Mouse (Mus musculus) embryonic facial prominence, embryonic 10.5 days (tissue): ENCODE data around the gene Dnaja3. TPM values are rescaled to one million over a fixed set of nuclear protein-coding genes. Genes with fewer than 3 reads are reported as not detected.
A peak's percentile ranks its signal among the peaks of the same experiment; 100 is the strongest.

Source experiments
- DNase-seq: peaks from one replicate; pipeline ENCODE4 v3.0.0-alpha.2; 2017; ENCODE audit warnings: low spot score
- H3K27ac ChIP-seq: fragments of 300-500 bp; sonication (generic); replicated peaks from 2 replicates; pipeline ENCODE4 v1.5.1; 2016; ENCODE audit warnings: mild to moderate bottlenecking
- H3K27me3 ChIP-seq: fragments of 300-500 bp; sonication (generic); replicated peaks from 2 replicates; pipeline ENCODE4 v1.6.1; 2016; ENCODE audit warnings: low read depth, mild to moderate bottlenecking; ENCODE audit not compliant: poor library complexity, severe bottlenecking
- H3K36me3 ChIP-seq: fragments of 300-500 bp; sonication (generic); replicated peaks from 2 replicates; pipeline ENCODE4 v1.6.1; 2016; ENCODE audit warnings: mild to moderate bottlenecking, moderate library complexity
- H3K4me1 ChIP-seq: fragments of 300-500 bp; sonication (generic); 2 replicates; pipeline ENCODE4 v1.6.1; 2016
- H3K4me3 ChIP-seq: fragments of 300-500 bp; sonication (generic); 2 replicates; pipeline ENCODE4 v1.5.1; 2016; ENCODE audit warnings: mild to moderate bottlenecking, moderate library complexity
- H3K9me3 ChIP-seq: fragments of 300-500 bp; sonication (generic); 2 replicates; pipeline ENCODE4 v1.6.1; 2016; ENCODE audit warnings: mild to moderate bottlenecking
- WGBS: fragments of 180-500 bp; shearing (Covaris S2); methylation state at CpG from one replicate; pipeline ENCODE4 v1.1.7; 2016; 5-methylcytosine and 5-hydroxymethylcytosine counted together
- polyA plus RNA-seq: library from polyadenylated mRNA; unstranded; fragments of >200 nt; fragmentation: Nextera tagmentation; extraction: Ambion mirVana; gene quantifications from 2 replicates; pipeline ENCODE4 v1.2.1, GENCODE M21; 2016

Dnaja3 gene
- polyA plus RNA-seq, 1 experiment from 2014 or later: 66.6 TPM

DNA sequence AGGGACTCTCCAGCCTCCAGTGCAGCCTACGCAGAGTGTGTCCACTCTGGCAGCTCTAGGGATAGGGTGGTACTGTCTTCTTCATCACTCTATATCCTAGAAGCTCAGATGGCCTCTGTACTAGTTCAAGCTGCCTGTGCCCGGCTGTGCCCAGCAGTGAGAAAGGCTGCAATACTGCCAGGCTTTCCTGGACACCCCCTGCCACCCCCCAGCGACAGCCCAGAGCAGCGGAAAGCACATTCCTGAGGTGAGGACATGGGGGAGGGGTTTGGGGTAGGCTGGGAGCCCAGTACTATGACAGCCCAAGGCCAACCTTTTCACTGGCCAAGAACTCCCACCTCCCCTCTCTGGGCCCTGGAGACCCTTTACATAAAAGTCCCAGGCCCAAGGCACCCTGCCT, 4.0 kb upstream of the Dnaja3 start:
- Histone ChIP-seq H3K4me3 (no peak overlapping the region), H3K4me1 (peaks cover 35% of the 10 kb centered on the region), H3K27me3 (no peaks in the 10 kb centered on the region), H3K27ac (peak overlapping the region; percentile 30), H3K9me3 (no peaks in the 10 kb centered on the region), H3K36me3 (peaks cover 17% of the 10 kb centered on the region)
- WGBS: 67% methylated on average over 4 of the region's 4 CpGs
- DNase-seq: no peak

GRCm38 (mm10) chr16:4638891-4639390, 848 bp upstream of the Dnaja3 start:
- no peak for DNase-seq
- Histone ChIP-seq H3K27me3 (no peaks in the 10 kb centered on the region), H3K36me3 (peaks cover 14% of the 10 kb centered on the region), H3K4me3 (0 out of 2 replicates have a peak overlapping the region, but pooled peaks have one; percentile 85), H3K4me1 (peaks cover 63% of the 10 kb centered on the region), H3K9me3 (no peaks in the 10 kb centered on the region), H3K27ac (no peak overlapping the region)
- 89% methylated on average over 3 of the region's 3 CpGs for WGBS

GRCm38 (mm10) chr16:4640267-4641005, 647 bp downstream of the Dnaja3 start:
- Histone ChIP-seq H3K27ac (peak overlapping the region; percentile 91), H3K36me3 (peaks cover 21% of the 10 kb centered on the region), H3K4me3 (peak overlapping the region; percentile 85), H3K27me3 (no peaks in the 10 kb centered on the region), H3K4me1 (peaks cover 74% of the 10 kb centered on the region), H3K9me3 (no peaks in the 10 kb centered on the region)
- DNase-seq: peak; percentile 56
- 7% methylated on average over 17 of the region's 17 CpGs for WGBS

DNA sequence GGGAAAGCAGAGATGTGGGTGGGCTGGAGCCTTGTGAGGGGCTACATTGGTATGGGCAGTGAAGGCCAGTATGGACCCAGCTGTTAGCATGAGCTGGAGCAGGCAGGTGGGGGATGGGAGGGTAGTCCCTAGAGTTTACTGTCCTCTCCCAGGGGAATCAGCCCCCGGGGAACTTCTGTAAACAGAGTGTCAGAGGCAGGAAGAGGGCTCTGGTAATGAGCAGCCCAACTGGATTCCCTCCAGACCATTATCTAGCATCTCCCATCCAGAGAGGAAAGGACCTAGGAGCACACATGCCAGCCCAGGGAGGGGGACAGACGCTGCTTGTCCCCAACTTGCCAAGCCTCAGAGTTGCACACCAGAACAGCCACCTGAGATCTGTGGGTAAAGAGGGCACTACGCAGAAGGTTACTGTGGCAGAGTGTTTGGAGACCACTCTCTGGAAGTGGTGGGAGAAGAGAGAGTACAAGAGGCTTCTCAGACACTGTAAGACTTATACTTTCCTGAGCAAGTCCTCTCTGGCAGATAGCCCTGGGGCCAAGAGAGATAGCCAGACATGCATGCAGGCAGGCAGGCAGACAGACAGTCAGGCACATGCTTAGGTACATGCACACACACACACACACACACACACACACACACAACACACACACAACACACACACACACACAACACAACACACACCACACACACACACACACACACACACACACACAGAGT, 1.5 kb downstream of the Dnaja3 start:
- peak; percentile 15 for DNase-seq
- 41% methylated on average over 3 of the region's 3 CpGs for WGBS
- Histone ChIP-seq H3K36me3 (peaks cover 29% of the 10 kb centered on the region), H3K9me3 (no peaks in the 10 kb centered on the region), H3K4me3 (peak overlapping the region; percentile 85), H3K27me3 (no peaks in the 10 kb centered on the region), H3K27ac (peak overlapping the region; percentile 91), H3K4me1 (peaks cover 74% of the 10 kb centered on the region)

- Histone ChIP-seq H3K27me3 (no peaks in the 10 kb centered on the region), H3K36me3 (peaks cover 36% of the 10 kb centered on the region), H3K4me3 (peak overlapping the region; percentile 85), H3K9me3 (no peaks in the 10 kb centered on the region), H3K4me1 (peaks cover 82% of the 10 kb centered on the region), H3K27ac (peak overlapping the region; percentile 91)
- DNase-seq: peak; percentile 71
- 34% methylated on average over 13 of the region's 13 CpGs for WGBS
Observed at GRCm38 (mm10) chr16:4642190-4642589, 2.4 kb downstream of the Dnaja3 start.

- H3K4me1 ChIP-seq: peaks cover 89% of the 10 kb centered on the region
- peaks cover 42% of the 10 kb centered on the region for H3K36me3 ChIP-seq
- H3K4me3 ChIP-seq: peak overlapping the region; percentile 85
Observed at GRCm38 (mm10) chr16:4642937-4643336, 3.1 kb downstream of the Dnaja3 start.

DNA sequence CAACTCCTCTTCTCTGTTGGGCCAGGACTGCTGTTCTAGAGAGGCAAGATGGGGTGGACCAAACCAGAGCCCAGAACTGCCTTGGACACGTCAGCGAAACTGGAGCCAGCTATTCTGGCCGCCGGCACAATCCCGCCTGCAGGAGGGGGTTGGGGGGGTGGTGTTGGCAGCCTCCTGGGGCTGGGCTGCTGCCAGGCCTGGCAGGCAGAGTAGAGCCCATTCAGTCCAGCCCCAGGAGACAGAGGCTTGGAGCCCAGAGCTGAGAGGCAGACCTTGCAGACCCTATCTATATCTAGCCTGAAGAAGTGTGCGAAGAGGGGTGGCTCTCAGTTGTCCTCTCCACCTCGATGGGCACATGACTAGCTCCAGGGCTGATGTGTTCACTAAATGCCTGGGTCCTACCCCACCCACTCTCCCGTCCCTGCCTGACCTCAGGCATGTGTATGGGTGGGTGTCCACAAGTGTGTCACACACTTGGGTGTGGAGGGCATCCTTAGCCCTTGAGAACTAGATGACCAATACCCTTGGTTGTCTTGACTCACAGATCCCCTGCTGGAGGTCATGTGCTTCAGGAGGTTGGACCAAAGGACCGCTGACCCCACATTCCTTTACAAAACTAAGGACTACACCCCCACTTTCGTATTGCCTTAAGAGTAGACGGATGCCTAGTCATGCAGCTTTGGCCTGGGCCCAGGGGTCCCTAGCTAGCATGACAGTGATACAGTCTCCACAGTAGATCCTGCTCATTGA, 4.1 kb downstream of the Dnaja3 start:
- WGBS: 73% methylated on average over 11 of the region's 11 CpGs
- peak; percentile 21 for DNase-seq
- Histone ChIP-seq H3K4me1 (peaks cover 98% of the 10 kb centered on the region), H3K4me3 (no peak overlapping the region), H3K36me3 (peaks cover 51% of the 10 kb centered on the region), H3K27ac (0 out of 2 replicates have a peak overlapping the region, but pooled peaks have one; percentile 37), H3K9me3 (no peaks in the 10 kb centered on the region), H3K27me3 (no peaks in the 10 kb centered on the region)

More at GRCm38 (mm10) chr16:4642937-4643336, 3.1 kb downstream of the Dnaja3 start:
- Histone ChIP-seq H3K9me3 (no peaks in the 10 kb centered on the region), H3K27me3 (no peaks in the 10 kb centered on the region), H3K27ac (peak overlapping the region; percentile 91)
- DNase-seq: no peak
- 79% methylated on average over 6 of the region's 6 CpGs for WGBS

DNA sequence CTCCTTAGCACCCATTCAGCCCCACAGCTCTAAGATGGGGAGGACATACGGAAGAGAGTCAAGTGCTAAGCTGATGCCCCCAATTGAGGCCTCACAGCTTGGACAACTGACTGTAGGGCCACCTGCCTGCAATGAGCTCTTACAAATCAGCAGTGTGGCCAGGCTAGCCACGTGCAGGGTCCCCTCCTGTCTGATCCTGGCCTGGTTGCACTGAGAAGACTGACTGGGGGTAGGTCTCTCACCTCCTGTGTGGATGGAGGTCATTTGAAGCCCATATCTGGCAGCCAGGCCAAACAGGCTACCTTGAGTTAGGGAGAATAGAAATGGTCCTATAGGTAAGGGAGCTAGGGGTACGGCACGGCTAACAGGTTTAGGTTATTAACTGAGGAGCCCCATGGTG, 6.1 kb downstream of the Dnaja3 start:
- no peaks in the 10 kb centered on the region for H3K9me3 ChIP-seq
- 81% methylated on average over 4 of the region's 4 CpGs for WGBS
- peak overlapping the region; percentile 68 for H3K27ac ChIP-seq
- H3K36me3 ChIP-seq: peaks cover 71% of the 10 kb centered on the region
- peaks cover 100% of the 10 kb centered on the region for H3K4me1 ChIP-seq
- DNase-seq: no peak
- H3K4me3 ChIP-seq: no peak overlapping the region
- no peaks in the 10 kb centered on the region for H3K27me3 ChIP-seq

DNA sequence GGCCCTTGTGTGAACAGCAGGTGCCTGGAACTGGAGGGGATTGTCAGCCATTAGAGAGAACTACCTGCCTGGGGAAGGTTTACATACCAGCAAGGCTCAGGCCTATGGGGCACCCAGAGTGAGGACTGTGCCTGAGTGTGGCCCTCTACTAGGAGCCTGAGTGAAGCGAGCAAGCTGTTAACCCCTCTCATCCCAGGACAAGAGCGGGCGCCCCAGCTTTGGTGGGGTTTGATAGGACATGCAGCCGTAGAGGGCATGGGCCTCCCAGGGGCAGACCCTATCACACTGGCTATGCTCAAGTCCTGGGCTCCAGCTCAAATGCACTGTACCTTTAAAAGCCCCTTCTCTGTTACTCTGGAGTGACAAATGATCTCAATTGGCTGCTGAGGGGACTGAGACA, 7.0 kb downstream of the Dnaja3 start:
- Histone ChIP-seq H3K27me3 (no peaks in the 10 kb centered on the region), H3K4me1 (peaks cover 100% of the 10 kb centered on the region), H3K9me3 (no peaks in the 10 kb centered on the region), H3K4me3 (peak overlapping the region; percentile 6; the same call in 1 of the 2 replicates), H3K36me3 (peaks cover 80% of the 10 kb centered on the region), H3K27ac (peak overlapping the region; percentile 68)
- DNase-seq: peak; percentile 20
- 66% methylated on average over 4 of the region's 4 CpGs for WGBS

DNA sequence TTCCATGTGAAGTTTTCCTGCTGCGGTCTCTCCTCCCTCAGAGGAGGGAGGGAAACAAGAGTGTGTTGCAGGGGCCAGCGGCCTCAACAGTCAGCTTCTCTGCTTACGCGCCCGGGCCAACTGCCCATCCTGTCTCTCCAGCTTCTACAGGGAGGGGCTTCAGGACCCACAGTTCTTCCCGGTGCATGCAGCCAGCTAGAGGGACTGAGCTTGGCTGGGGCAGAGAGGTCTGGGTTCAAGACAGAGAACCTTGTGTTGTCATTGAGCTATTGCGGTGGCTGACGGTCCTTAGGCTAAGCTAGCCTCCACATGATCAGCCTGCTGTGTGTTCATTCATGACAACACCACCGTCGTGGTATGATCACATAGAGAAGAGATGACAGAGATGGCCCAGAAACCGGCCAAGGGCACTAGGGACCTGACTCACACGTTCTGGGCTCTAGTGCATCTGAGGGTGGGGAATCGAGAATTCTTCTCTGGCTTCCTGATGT, 7.9 kb downstream of the Dnaja3 start:
- peak; percentile 20 for DNase-seq
- H3K36me3 ChIP-seq: peaks cover 86% of the 10 kb centered on the region
- peak overlapping the region; percentile 6; the same call in 1 of the 2 replicates for H3K4me3 ChIP-seq
- peaks cover 100% of the 10 kb centered on the region for H3K4me1 ChIP-seq
- H3K27me3 ChIP-seq: no peaks in the 10 kb centered on the region
- WGBS: 58% methylated on average over 13 of the region's 13 CpGs
- no peaks in the 10 kb centered on the region for H3K9me3 ChIP-seq
- H3K27ac ChIP-seq: peak overlapping the region; percentile 68

- Histone ChIP-seq H3K9me3 (no peaks in the 10 kb centered on the region), H3K27me3 (no peaks in the 10 kb centered on the region), H3K4me1 (peaks cover 100% of the 10 kb centered on the region), H3K27ac (peak overlapping the region; percentile 68), H3K36me3 (peaks cover 87% of the 10 kb centered on the region), H3K4me3 (no peak overlapping the region)
- 86% methylated on average over 28 of the region's 28 CpGs for WGBS
- peak; percentile 9 for DNase-seq
Observed at GRCm38 (mm10) chr16:4648416-4649023, 8.7 kb downstream of the Dnaja3 start.

- Histone ChIP-seq H3K4me1 (peaks cover 100% of the 10 kb centered on the region), H3K4me3 (no peak overlapping the region), H3K36me3 (peaks cover 85% of the 10 kb centered on the region), H3K27ac (peak overlapping the region; percentile 89), H3K9me3 (no peaks in the 10 kb centered on the region), H3K27me3 (no peaks in the 10 kb centered on the region)
- DNase-seq: peak; percentile 7
- 82% methylated on average over 5 of the region's 5 CpGs for WGBS
Observed at GRCm38 (mm10) chr16:4649211-4649610, 9.4 kb downstream of the Dnaja3 start.
